ENCODE assay signal across 9 mouse cellular contexts in the genomic region with DNA sequence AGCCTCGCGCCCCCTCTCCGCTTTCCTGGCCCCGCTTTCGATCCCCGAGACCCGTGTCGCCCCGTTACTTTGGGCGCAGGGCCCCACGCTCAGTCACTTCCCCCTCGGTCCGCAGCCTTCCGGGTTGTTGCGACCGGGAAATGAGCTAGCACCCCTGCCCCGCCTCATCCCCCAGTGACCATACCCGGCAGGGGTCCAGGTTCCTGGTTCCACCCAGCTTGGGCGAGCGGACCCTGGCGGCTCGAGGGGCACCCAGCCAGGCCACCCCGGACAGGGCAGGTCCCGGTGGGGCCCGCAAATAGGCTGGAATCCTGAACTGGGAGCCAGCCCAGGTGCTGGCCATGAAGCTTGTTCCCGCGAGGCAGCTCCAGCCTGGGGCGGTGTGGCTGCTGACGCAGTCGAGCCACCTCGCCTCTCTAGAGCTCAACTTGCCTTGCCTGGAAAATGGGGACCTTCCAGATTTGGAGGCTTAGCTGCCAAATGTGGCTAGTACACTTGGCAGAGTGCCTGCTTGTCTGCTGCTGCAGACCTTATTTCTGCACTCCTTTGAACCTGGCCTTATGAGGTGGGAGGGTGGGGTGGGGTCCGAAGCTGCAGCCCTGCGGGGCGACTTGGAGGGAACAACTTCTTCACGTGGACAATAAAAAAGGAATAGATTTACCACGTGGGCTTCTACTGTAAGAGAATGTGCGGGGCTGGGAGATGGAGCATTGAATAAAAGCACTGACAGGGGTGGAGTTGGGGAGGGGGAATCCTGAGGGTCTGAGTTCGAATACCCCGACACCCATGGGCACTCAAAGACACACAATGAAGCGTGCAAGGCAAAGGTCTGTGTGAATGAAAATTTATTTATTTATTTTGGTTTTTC. TPM values are rescaled to one million over a fixed set of nuclear protein-coding genes. Genes with fewer than 3 reads are reported as not detected.
DNase-seq lines count a peak whose midpoint lies in the region; ATAC-seq and TF ChIP-seq lines count a peak whose summit lies in the region.
"Had no signal": no experiment of that assay in that cellular context is flagged by ENCODE, and none has a peak within 500 bp of the region (broad histone marks: within the 10 kb centered on the region; RNA-seq: fewer than 3 reads in every experiment).

No protein-coding gene starts in this region.

- peaks cover 13% of the 10 kb centered on the region for H3K4me1 ChIP-seq in forebrain, embryonic 13.5 days
- H3K4me1 ChIP-seq in limb, embryonic 11.5 days (ENCODE audit: control insufficient read depth, insufficient read depth, low read length), result peaks cover 3% of the 10 kb centered on the region; the same call in 1 of the 2 replicates
- H3K4me1 ChIP-seq in midbrain, embryonic 11.5 days (ENCODE audit: control insufficient read depth, insufficient read depth, low read length), result no peaks in the 10 kb centered on the region
- peaks cover 14% of the 10 kb centered on the region; the same call in 1 of the 2 replicates for H3K4me1 ChIP-seq in spleen, adult 2 months (ENCODE audit: control insufficient read depth, insufficient read depth, insufficient read length)

- H3K4me2 ChIP-seq in forebrain, embryonic 13.5 days, result peak overlapping the region; percentile 70
- peak overlapping the region; percentile 74 for H3K4me2 ChIP-seq in limb, embryonic 11.5 days (ENCODE audit: low read depth, severe bottlenecking)
- H3K4me2 ChIP-seq in midbrain, embryonic 11.5 days, result peak overlapping the region; percentile 59

- peak; percentile 67 for TF ChIP-seq POLR2A in spleen, adult 2 months (IDR thresholded peaks at IDR 0.05; ENCODE audit: low read depth, low read length)

- H3K4me3 ChIP-seq in forebrain, embryonic 13.5 days, result peak overlapping the region; percentile 45
- H3K4me3 ChIP-seq in limb, embryonic 11.5 days (ENCODE audit: low read depth, low read length), result peak overlapping the region; percentile 64
- H3K4me3 ChIP-seq in midbrain, embryonic 11.5 days (ENCODE audit: low read depth, low read length), result peak overlapping the region; percentile 50
- peak overlapping the region; percentile 99 for H3K4me3 ChIP-seq in spleen, adult 2 months (ENCODE audit: extremely low read depth, insufficient read depth, insufficient read length)

- H3K9me3 ChIP-seq in forebrain, embryonic 13.5 days (replicated peaks), result no peaks in the 10 kb centered on the region
- no peaks in the 10 kb centered on the region for H3K9me3 ChIP-seq in limb, embryonic 11.5 days (ENCODE audit: control insufficient read depth, low read length)
- no peaks in the 10 kb centered on the region for H3K9me3 ChIP-seq in midbrain, embryonic 11.5 days (ENCODE audit: control insufficient read depth, low read length)

- peak; percentile 13; the same call in 1 of the 2 replicates for ATAC-seq in forebrain, embryonic 13.5 days
- 0 out of 2 replicates have a peak, but pooled peaks have one; percentile 10 for ATAC-seq in limb, embryonic 11.5 days (ENCODE audit: insufficient number of reproducible peaks, low FRiP score, low TSS enrichment, low read depth)
- peak; percentile 22 for ATAC-seq in midbrain, embryonic 11.5 days (ENCODE audit: low FRiP score)

- peak; percentile 36 to 48 for DNase-seq in CD8-positive naive resting alpha-beta T cell, adult 2 months (ENCODE audit: low read depth in 2 of 2, low spot score in 2 of 2)
- DNase-seq in ZHBTc4 (ENCODE audit: low read depth, low spot score), result peak; percentile 74
- DNase-seq in heart, postnatal 4 days, result peak; percentile 79
- DNase-seq in limb, embryonic 11.5 days (ENCODE audit: low spot score), result peak; percentile 53
- DNase-seq in midbrain, embryonic 11.5 days (ENCODE audit: low spot score, missing footprints), result peak; percentile 90
- DNase-seq in spleen, adult 2 months (ENCODE audit: low read depth in 1 of 2, low spot score in 2 of 2), result peak in 1 of 2 experiments; percentile 77
- no peak for DNase-seq in layer of hippocampus, adult 8-10 months (ENCODE audit: low spot score in 2 of 2)

- TF ChIP-seq CTCF in spleen, adult 2 months (IDR thresholded peaks at IDR 0.05; ENCODE audit: extremely low read depth, insufficient read depth, insufficient read length, insufficient replicate concordance), result no peak

- WGBS in forebrain, embryonic 13.5 days, result 22% methylated on average over 32 of the region's 40 CpGs
- WGBS in limb, embryonic 11.5 days, result 17% methylated on average over 40 of the region's 40 CpGs
- 18% methylated on average over 40 of the region's 40 CpGs for WGBS in midbrain, embryonic 11.5 days
- 4% methylated on average over 40 of the region's 40 CpGs for WGBS in spleen, adult 2 months

- peaks cover 23% of the 10 kb centered on the region for H3K36me3 ChIP-seq in forebrain, embryonic 13.5 days (ENCODE audit: poor library complexity, severe bottlenecking)
- 0 out of 2 replicates have a peak, but pooled peaks cover 3% of the 10 kb centered on the region for H3K36me3 ChIP-seq in limb, embryonic 11.5 days (ENCODE audit: control insufficient read depth, insufficient read depth, low read length)
- 0 out of 2 replicates have a peak, but pooled peaks cover 2% of the 10 kb centered on the region for H3K36me3 ChIP-seq in midbrain, embryonic 11.5 days (ENCODE audit: control insufficient read depth, insufficient read depth, low read length)
- H3K36me3 ChIP-seq in spleen, adult 2 months (ENCODE audit: control insufficient read depth, insufficient read depth, low read length), result peaks cover 10% of the 10 kb centered on the region

- H3K9ac ChIP-seq in forebrain, embryonic 13.5 days, result peak overlapping the region; percentile 61
- peak overlapping the region; percentile 42 for H3K9ac ChIP-seq in limb, embryonic 11.5 days (ENCODE audit: low read length)
- H3K9ac ChIP-seq in midbrain, embryonic 11.5 days (ENCODE audit: low read length), result peak overlapping the region; percentile 56

- peaks cover 28% of the 10 kb centered on the region for H3K27me3 ChIP-seq in forebrain, embryonic 13.5 days
- H3K27me3 ChIP-seq in limb, embryonic 11.5 days (ENCODE audit: control insufficient read depth, insufficient read depth, low read length), result no peaks in the 10 kb centered on the region
- peaks cover 12% of the 10 kb centered on the region for H3K27me3 ChIP-seq in midbrain, embryonic 11.5 days (ENCODE audit: control insufficient read depth, insufficient read depth, low read length)
- H3K27me3 ChIP-seq in spleen, adult 2 months (ENCODE audit: control insufficient read depth, insufficient read depth, low read length), result no peaks in the 10 kb centered on the region

- H3K27ac ChIP-seq in forebrain, embryonic 13.5 days, result no peak overlapping the region
- H3K27ac ChIP-seq in limb, embryonic 11.5 days (replicated peaks; ENCODE audit: low read depth, low read length), result no peak overlapping the region
- H3K27ac ChIP-seq in midbrain, embryonic 11.5 days (ENCODE audit: low read depth, low read length), result no peak overlapping the region
- peak overlapping the region; percentile 92 for H3K27ac ChIP-seq in spleen, adult 2 months (ENCODE audit: insufficient read depth, low read length)

RNA-seq across cellular contexts. Expression of gene Arpc1b, which starts 0.8 kb away (rescaled TPM):
- 55.9 and 58.1 TPM in 2 replicates for polyA plus RNA-seq in forebrain, embryonic 13.5 days (2015; fragmentation: Nextera tagmentation; extraction: Ambion mirVana)
- 100 to 1,000 TPM; 123 to 125 TPM for total RNA-seq in heart, postnatal 4 days (2021)
- 90.5 and 101 TPM in 2 replicates for polyA plus RNA-seq in limb, embryonic 11.5 days (2014; fragmentation: Nextera tagmentation; extraction: Ambion mirVana)
- polyA plus RNA-seq in midbrain, embryonic 11.5 days (2014; fragmentation: Nextera tagmentation; extraction: Ambion mirVana), result 44.3 and 48.3 TPM in 2 replicates
- polyA plus RNA-seq in spleen, adult 2 months (2012; rRNA removed), result 780 and 1,055 TPM in 2 replicates
- total RNA-seq in layer of hippocampus, adult 8-10 months (2022), result 10 to 100 TPM; 16.9 to 66.2 (median 37.8) TPM

RNA-seq across cellular contexts. Expression of gene Pdap1, which starts 25.2 kb away (rescaled TPM):
- 139 and 157 TPM in 2 replicates for polyA plus RNA-seq in forebrain, embryonic 13.5 days (2015; fragmentation: Nextera tagmentation; extraction: Ambion mirVana)
- 10 to 100 TPM; 67.6 to 67.7 TPM for total RNA-seq in heart, postnatal 4 days (2021)
- 140 and 151 TPM in 2 replicates for polyA plus RNA-seq in limb, embryonic 11.5 days (2014; fragmentation: Nextera tagmentation; extraction: Ambion mirVana)
- 124 and 131 TPM in 2 replicates for polyA plus RNA-seq in midbrain, embryonic 11.5 days (2014; fragmentation: Nextera tagmentation; extraction: Ambion mirVana)
- 17.8 and 18.4 TPM in 2 replicates for polyA plus RNA-seq in spleen, adult 2 months (2012; rRNA removed)
- 10 to 100 TPM; 70.8 to 100.0 (median 83.5) TPM for total RNA-seq in layer of hippocampus, adult 8-10 months (2022)

RNA-seq across cellular contexts. Expression of gene Bud31, which starts 25.3 kb away (rescaled TPM):
- polyA plus RNA-seq in forebrain, embryonic 13.5 days (2015; fragmentation: Nextera tagmentation; extraction: Ambion mirVana), result 247 and 259 TPM in 2 replicates
- total RNA-seq in heart, postnatal 4 days (2021), result 10 to 100 TPM; 82.7 to 88.9 TPM
- polyA plus RNA-seq in limb, embryonic 11.5 days (2014; fragmentation: Nextera tagmentation; extraction: Ambion mirVana), result 286 and 287 TPM in 2 replicates
- polyA plus RNA-seq in midbrain, embryonic 11.5 days (2014; fragmentation: Nextera tagmentation; extraction: Ambion mirVana), result 276 and 283 TPM in 2 replicates
- 26.7 and 30.4 TPM in 2 replicates for polyA plus RNA-seq in spleen, adult 2 months (2012; rRNA removed)
- total RNA-seq in layer of hippocampus, adult 8-10 months (2022), result 10 to 100 TPM; 67.8 to 76.8 (median 73.0) TPM

RNA-seq across cellular contexts. Expression of gene Kpna7, which starts 31.0 kb away (rescaled TPM):
- polyA plus RNA-seq in forebrain, embryonic 13.5 days (2015; fragmentation: Nextera tagmentation; extraction: Ambion mirVana), result not detected in 2 replicates
- not detected for total RNA-seq in heart, postnatal 4 days (2021)
- 0.13 and 0.14 TPM in 2 replicates for polyA plus RNA-seq in limb, embryonic 11.5 days (2014; fragmentation: Nextera tagmentation; extraction: Ambion mirVana)
- not detected in 2 replicates for polyA plus RNA-seq in midbrain, embryonic 11.5 days (2014; fragmentation: Nextera tagmentation; extraction: Ambion mirVana)
- polyA plus RNA-seq in spleen, adult 2 months (2012; rRNA removed), result not detected in 2 replicates
- total RNA-seq in layer of hippocampus, adult 8-10 months (2022), result not detected
- total RNA-seq: left cerebral cortex, postnatal 14 days had no signal

RNA-seq across cellular contexts. Expression of gene Arpc1a, which starts 31.2 kb away (rescaled TPM):
- polyA plus RNA-seq in forebrain, embryonic 13.5 days (2015; fragmentation: Nextera tagmentation; extraction: Ambion mirVana), result 207 and 209 TPM in 2 replicates
- 10 to 100 TPM; 71.9 to 78.2 TPM for total RNA-seq in heart, postnatal 4 days (2021)
- 148 and 152 TPM in 2 replicates for polyA plus RNA-seq in limb, embryonic 11.5 days (2014; fragmentation: Nextera tagmentation; extraction: Ambion mirVana)
- 179 and 183 TPM in 2 replicates for polyA plus RNA-seq in midbrain, embryonic 11.5 days (2014; fragmentation: Nextera tagmentation; extraction: Ambion mirVana)
- polyA plus RNA-seq in spleen, adult 2 months (2012; rRNA removed), result 49.7 and 54.0 TPM in 2 replicates
- 100 to 1,000 TPM; 223 to 245 (median 243) TPM for total RNA-seq in layer of hippocampus, adult 8-10 months (2022)

Comparison
In these comparisons a context has a peak if more than half of its experiments do, and no peak if none do; other contexts are left out.
1. DNase-seq: peak in CD8-positive naive resting alpha-beta T cell, adult 2 months (2 of 2), ZHBTc4 (single experiment), heart, postnatal 4 days (single experiment), limb, embryonic 11.5 days (single experiment) and midbrain, embryonic 11.5 days (single experiment); none in layer of hippocampus, adult 8-10 months (0 of 2).
2. H3K4me3 ChIP-seq: peak in every context shown above with its lines; median percentile 99 in spleen, adult 2 months; 64 in limb, embryonic 11.5 days; 50 in midbrain, embryonic 11.5 days; 45 in forebrain, embryonic 13.5 days.
3. Peak in every context shown above with its lines, with median percentiles within 50 percentile points of each other: ATAC-seq, H3K4me2 ChIP-seq and H3K9ac ChIP-seq.